Mouse (Mus musculus) CD4-positive helper T cell, adult 2 months (primary cell): ENCODE measurements around the gene Surf6.

ENCODE experiments used
- DNase-seq: peaks from one replicate; pipeline ENCODE4 v3.0.0-alpha.2; 2012; ENCODE audit warnings: low read depth, missing footprints, low spot score

The Surf6 gene

GRCm38 (mm10) chr2:26902467-26903220 is at the start of gene Surf6:
Surf6 (minus strand) TSS chr2:26902879.
- DNase-seq, result peak; percentile 98

GRCm38 (mm10) chr2:26952193-26952592 is 49.5 kb upstream of the Surf6 start:
- DNase-seq, result no peak

- no peak for DNase-seq
Observed at GRCm38 (mm10) chr2:26951346-26951905, 48.7 kb upstream of the Surf6 start.

- no peak for DNase-seq
Observed at GRCm38 (mm10) chr2:26950411-26950810, 47.7 kb upstream of the Surf6 start.

GRCm38 (mm10) chr2:26943253-26943652 is 40.6 kb upstream of the Surf6 start:
- no peak for DNase-seq

- DNase-seq, result no peak
Observed at GRCm38 (mm10) chr2:26941539-26941938, 38.9 kb upstream of the Surf6 start.

- peak; percentile 57 for DNase-seq
Observed at GRCm38 (mm10) chr2:26936425-26936824, 33.7 kb upstream of the Surf6 start.

- DNase-seq, result peak; percentile 62
Observed at GRCm38 (mm10) chr2:26935286-26935685, 32.6 kb upstream of the Surf6 start.

- DNase-seq, result peak; percentile 96
Observed at GRCm38 (mm10) chr2:26933304-26934055, 30.8 kb upstream of the Surf6 start, which contains the start of the genes Surf4 and Stkld1. Surf4 (minus strand) TSS chr2:26933928. Stkld1 (plus strand) TSS chr2:26934047.

GRCm38 (mm10) chr2:26932473-26933303 is 30.0 kb upstream of the Surf6 start:
- peak; percentile 48 for DNase-seq

- peak; percentile 78 for DNase-seq
Observed at GRCm38 (mm10) chr2:26930390-26930789, 27.7 kb upstream of the Surf6 start.

- no peak for DNase-seq
Observed at GRCm38 (mm10) chr2:26927745-26928476, 25.2 kb upstream of the Surf6 start.

GRCm38 (mm10) chr2:26921784-26922183 is 19.1 kb upstream of the Surf6 start:
- DNase-seq, result no peak

- DNase-seq, result no peak
Observed at GRCm38 (mm10) chr2:26920190-26920855, 17.6 kb upstream of the Surf6 start.

- no peak for DNase-seq
Observed at GRCm38 (mm10) chr2:26919684-26920083, 17.0 kb upstream of the Surf6 start.

GRCm38 (mm10) chr2:26916738-26917137 is 14.1 kb upstream of the Surf6 start:
- no peak for DNase-seq

- DNase-seq, result peak; percentile 90
Observed at GRCm38 (mm10) chr2:26915927-26916728, 13.4 kb upstream of the Surf6 start, which contains the start of the genes Surf2 and Surf1. Surf2 (plus strand) TSS chr2:26916367. Surf1 (minus strand) TSS chr2:26916530.

GRCm38 (mm10) chr2:26914148-26914941 is 11.7 kb upstream of the Surf6 start:
- DNase-seq, result no peak
